Mouse (Mus musculus): ENCODE results near the gene Nbea. TPM values are rescaled to one million over a fixed set of nuclear protein-coding genes. Genes with fewer than 3 reads are reported as not detected.

Nbea gene
- polyA plus RNA-seq, 1 experiment: 3.2 TPM

- no peaks in the 10 kb centered on the region for H3K79me3 ChIP-seq (ENCODE audit: low read depth)
- TF ChIP-seq FOSL1 (IDR thresholded peaks at IDR 0.05; ENCODE audit: insufficient read depth, low read length, poor library complexity, severe bottlenecking) (no peak), MAX (IDR thresholded peaks at IDR 0.05) (no peak), CEBPB (IDR thresholded peaks at IDR 0.05; ENCODE audit: low read depth) (no peak), MYOD1 (IDR thresholded peaks at IDR 0.05; ENCODE audit: control insufficient read depth, insufficient read length, low read depth) (no peak), USF1 (IDR thresholded peaks at IDR 0.05; ENCODE audit: low read depth) (no peak), MYOG (IDR thresholded peaks at IDR 0.05; ENCODE audit: control insufficient read depth, extremely low read depth, insufficient read length) (no peak), CTCF (IDR thresholded peaks at IDR 0.05; ENCODE audit: control insufficient read depth, insufficient read depth, insufficient read length) (no peak)
- no peaks in the 10 kb centered on the region for H3K79me2 ChIP-seq (ENCODE audit: control insufficient read depth, insufficient read depth)
- H3K4me3 ChIP-seq (ENCODE audit: insufficient read depth, poor library complexity, severe bottlenecking): no peak overlapping the region
- H3K36me3 ChIP-seq (ENCODE audit: control insufficient read depth, insufficient read depth): no peaks in the 10 kb centered on the region
- no peak overlapping the region for H3ac ChIP-seq (ENCODE audit: control insufficient read depth, insufficient read length, low read depth)
- no peaks in the 10 kb centered on the region for H3K27me3 ChIP-seq (ENCODE audit: control insufficient read depth, insufficient read depth, insufficient read length)
These were observed 393.6 kb downstream of the Nbea start for GRCm38 (mm10) chr3:55789856-55790255.

- no peaks in the 10 kb centered on the region for H3K27me3 ChIP-seq (ENCODE audit: control insufficient read depth, insufficient read depth, insufficient read length)
- H3K36me3 ChIP-seq (ENCODE audit: control insufficient read depth, insufficient read depth): no peaks in the 10 kb centered on the region
- no peaks in the 10 kb centered on the region for H3K79me3 ChIP-seq (ENCODE audit: low read depth)
- H3K79me2 ChIP-seq (ENCODE audit: control insufficient read depth, insufficient read depth): no peaks in the 10 kb centered on the region
- no peak overlapping the region for H3K4me3 ChIP-seq (ENCODE audit: insufficient read depth, poor library complexity, severe bottlenecking)
- no peak overlapping the region for H3ac ChIP-seq (ENCODE audit: control insufficient read depth, insufficient read length, low read depth)
- no peak for TF ChIP-seq FOSL1 (IDR thresholded peaks at IDR 0.05; ENCODE audit: insufficient read depth, low read length, poor library complexity, severe bottlenecking)
- TF ChIP-seq CEBPB (IDR thresholded peaks at IDR 0.05; ENCODE audit: low read depth): no peak
- no peak for TF ChIP-seq MYOD1 (IDR thresholded peaks at IDR 0.05; ENCODE audit: control insufficient read depth, insufficient read length, low read depth)
- TF ChIP-seq CTCF (IDR thresholded peaks at IDR 0.05; ENCODE audit: control insufficient read depth, insufficient read depth, insufficient read length): no peak
- no peak for TF ChIP-seq MYOG (IDR thresholded peaks at IDR 0.05; ENCODE audit: control insufficient read depth, extremely low read depth, insufficient read length)
- no peak for TF ChIP-seq USF1 (IDR thresholded peaks at IDR 0.05; ENCODE audit: low read depth)
- no peak for TF ChIP-seq MAX (IDR thresholded peaks at IDR 0.05)
These were observed 394.8 kb downstream of the Nbea start for GRCm38 (mm10) chr3:55788621-55789201.

- Histone ChIP-seq H3K27me3 (ENCODE audit: control insufficient read depth, insufficient read depth, insufficient read length) (no peaks in the 10 kb centered on the region), H3K36me3 (ENCODE audit: control insufficient read depth, insufficient read depth) (no peaks in the 10 kb centered on the region), H3K79me2 (ENCODE audit: control insufficient read depth, insufficient read depth) (no peaks in the 10 kb centered on the region), H3K4me3 (ENCODE audit: insufficient read depth, poor library complexity, severe bottlenecking) (no peak overlapping the region), H3K79me3 (ENCODE audit: low read depth) (no peaks in the 10 kb centered on the region), H3ac (ENCODE audit: control insufficient read depth, insufficient read length, low read depth) (no peak overlapping the region)
- TF ChIP-seq CTCF (IDR thresholded peaks at IDR 0.05; ENCODE audit: control insufficient read depth, insufficient read depth, insufficient read length) (no peak), MYOG (IDR thresholded peaks at IDR 0.05; ENCODE audit: control insufficient read depth, extremely low read depth, insufficient read length) (no peak), USF1 (IDR thresholded peaks at IDR 0.05; ENCODE audit: low read depth) (no peak), CEBPB (IDR thresholded peaks at IDR 0.05; ENCODE audit: low read depth) (no peak), MAX (IDR thresholded peaks at IDR 0.05) (no peak), MYOD1 (IDR thresholded peaks at IDR 0.05; ENCODE audit: control insufficient read depth, insufficient read length, low read depth) (no peak), FOSL1 (IDR thresholded peaks at IDR 0.05; ENCODE audit: insufficient read depth, low read length, poor library complexity, severe bottlenecking) (no peak)
These were observed 395.3 kb downstream of the Nbea start for GRCm38 (mm10) chr3:55788214-55788586.

- H3K79me2 ChIP-seq (ENCODE audit: control insufficient read depth, insufficient read depth): no peaks in the 10 kb centered on the region
- TF ChIP-seq FOSL1 (IDR thresholded peaks at IDR 0.05; ENCODE audit: insufficient read depth, low read length, poor library complexity, severe bottlenecking): no peak
- no peak for TF ChIP-seq USF1 (IDR thresholded peaks at IDR 0.05; ENCODE audit: low read depth)
- TF ChIP-seq CTCF (IDR thresholded peaks at IDR 0.05; ENCODE audit: control insufficient read depth, insufficient read depth, insufficient read length): no peak
- no peak for TF ChIP-seq MAX (IDR thresholded peaks at IDR 0.05)
- TF ChIP-seq MYOD1 (IDR thresholded peaks at IDR 0.05; ENCODE audit: control insufficient read depth, insufficient read length, low read depth): no peak
- no peak for TF ChIP-seq CEBPB (IDR thresholded peaks at IDR 0.05; ENCODE audit: low read depth)
- no peak for TF ChIP-seq MYOG (IDR thresholded peaks at IDR 0.05; ENCODE audit: control insufficient read depth, extremely low read depth, insufficient read length)
- H3K79me3 ChIP-seq (ENCODE audit: low read depth): no peaks in the 10 kb centered on the region
- no peaks in the 10 kb centered on the region for H3K27me3 ChIP-seq (ENCODE audit: control insufficient read depth, insufficient read depth, insufficient read length)
- H3K36me3 ChIP-seq (ENCODE audit: control insufficient read depth, insufficient read depth): no peaks in the 10 kb centered on the region
- no peak overlapping the region for H3ac ChIP-seq (ENCODE audit: control insufficient read depth, insufficient read length, low read depth)
- no peak overlapping the region for H3K4me3 ChIP-seq (ENCODE audit: insufficient read depth, poor library complexity, severe bottlenecking)
These were observed 395.9 kb downstream of the Nbea start for GRCm38 (mm10) chr3:55787487-55788213.

GRCm38 (mm10) chr3:55786835-55787486 is 396.5 kb downstream of the Nbea start:
- no peaks in the 10 kb centered on the region for H3K79me3 ChIP-seq (ENCODE audit: low read depth)
- TF ChIP-seq USF1 (IDR thresholded peaks at IDR 0.05; ENCODE audit: low read depth) (no peak), FOSL1 (IDR thresholded peaks at IDR 0.05; ENCODE audit: insufficient read depth, low read length, poor library complexity, severe bottlenecking) (no peak), MAX (IDR thresholded peaks at IDR 0.05) (no peak), MYOG (IDR thresholded peaks at IDR 0.05; ENCODE audit: control insufficient read depth, extremely low read depth, insufficient read length) (no peak), CTCF (IDR thresholded peaks at IDR 0.05; ENCODE audit: control insufficient read depth, insufficient read depth, insufficient read length) (no peak), CEBPB (IDR thresholded peaks at IDR 0.05; ENCODE audit: low read depth) (no peak), MYOD1 (IDR thresholded peaks at IDR 0.05; ENCODE audit: control insufficient read depth, insufficient read length, low read depth) (no peak)
- H3K79me2 ChIP-seq (ENCODE audit: control insufficient read depth, insufficient read depth): no peaks in the 10 kb centered on the region
- H3K4me3 ChIP-seq (ENCODE audit: insufficient read depth, poor library complexity, severe bottlenecking): no peak overlapping the region
- no peaks in the 10 kb centered on the region for H3K36me3 ChIP-seq (ENCODE audit: control insufficient read depth, insufficient read depth)
- H3K27me3 ChIP-seq (ENCODE audit: control insufficient read depth, insufficient read depth, insufficient read length): no peaks in the 10 kb centered on the region
- H3ac ChIP-seq (ENCODE audit: control insufficient read depth, insufficient read length, low read depth): no peak overlapping the region
